Mouse (Mus musculus): Measurements from ENCODE around the gene Tmem270.

- TF ChIP-seq CTCF (IDR thresholded peaks at IDR 0.05; ENCODE audit: low read depth, low read length), result no peak
- TF ChIP-seq POLR2A (IDR thresholded peaks at IDR 0.05; ENCODE audit: borderline replicate concordance, low read depth, low read length), result no peak
Observed at GRCm38 (mm10) chr5:134947420-134948084, 41.0 kb upstream of the Tmem270 start.
